Mouse (Mus musculus) hindbrain, embryonic 13.5 days (tissue): ENCODE results near the gene Mycl. TPM values are rescaled to one million over a fixed set of nuclear protein-coding genes. Genes with fewer than 3 reads are reported as not detected.

ENCODE experiments used
- ATAC-seq: fragments of 200-750 bp; cut with Nextera tagmentation; 2 replicates; pipeline ENCODE4 v1.8.0; 2017; ENCODE audit warnings: moderate TSS enrichment; ENCODE audit not compliant: low FRiP score
- H3K27ac ChIP-seq: fragments of 300-500 bp; sonication (generic); 2 replicates; pipeline ENCODE4 v1.5.1; 2015; ENCODE audit warnings: inconsistent platforms, mild to moderate bottlenecking, moderate library complexity
- H3K27me3 ChIP-seq: fragments of 300-500 bp; sonication (generic); 2 replicates; pipeline ENCODE4 v1.6.1; 2015; ENCODE audit warnings: mild to moderate bottlenecking, inconsistent platforms
- H3K36me3 ChIP-seq: fragments of 300-500 bp; sonication (generic); 2 replicates; pipeline ENCODE4 v1.6.1; 2015; ENCODE audit warnings: mild to moderate bottlenecking, inconsistent platforms
- H3K4me1 ChIP-seq: fragments of 300-500 bp; sonication (generic); replicated peaks from 2 replicates; pipeline ENCODE4 v1.6.1; 2015; ENCODE audit warnings: inconsistent platforms
- H3K4me2 ChIP-seq: fragments of 300-500 bp; sonication (generic); 2 replicates; pipeline ENCODE4 v1.6.1; 2015; ENCODE audit warnings: inconsistent platforms, mild to moderate bottlenecking, moderate library complexity
- H3K4me3 ChIP-seq: fragments of 300-500 bp; sonication (generic); 2 replicates; pipeline ENCODE4 v1.5.1; 2015; ENCODE audit warnings: mild to moderate bottlenecking, inconsistent platforms
- H3K9ac ChIP-seq: fragments of 300-500 bp; sonication (generic); 2 replicates; pipeline ENCODE4 v1.6.1; 2015; ENCODE audit warnings: mild to moderate bottlenecking, inconsistent platforms
- H3K9me3 ChIP-seq: fragments of 300-500 bp; sonication (generic); 2 replicates; pipeline ENCODE4 v1.6.1; 2016; ENCODE audit warnings: inconsistent platforms
- WGBS: fragments of 180-500 bp; shearing (Covaris S2); methylation state at CpG from one replicate; pipeline ENCODE4 v1.1.7; 2015; 5-methylcytosine and 5-hydroxymethylcytosine counted together
- polyA plus RNA-seq: library from polyadenylated mRNA; unstranded; fragments of >200 nt; fragmentation: Nextera tagmentation; extraction: Ambion mirVana; gene quantifications from 2 replicates; pipeline ENCODE4 v1.2.1, GENCODE M21; 2015

Mycl gene
- polyA plus RNA-seq, 1 experiment from 2014 or later = 75.9 TPM

- Histone ChIP-seq H3K36me3 (no peaks in the 10 kb centered on the region; the same call in 1 of the 2 replicates), H3K27me3 (peaks cover 11% of the 10 kb centered on the region), H3K27ac (no peak overlapping the region), H3K4me3 (peak overlapping the region; percentile 67), H3K4me2 (peak overlapping the region; percentile 100), H3K4me1 (peaks cover 49% of the 10 kb centered on the region), H3K9ac (peak overlapping the region; percentile 80; the same call in 1 of the 2 replicates), H3K9me3 (no peaks in the 10 kb centered on the region)
- 10% methylated on average over 6 of the region's 6 CpGs for WGBS
- no peak for ATAC-seq
Observed at GRCm38 (mm10) chr4:122961589-122961988, 33.9 kb upstream of the Mycl start.

GRCm38 (mm10) chr4:122962751-122963150, 32.7 kb upstream of the Mycl start:
- WGBS = 24% methylated on average over 8 of the region's 8 CpGs
- no peak overlapping the region for H3K4me3 ChIP-seq
- peak overlapping the region; percentile 13; the same call in 1 of the 2 replicates for H3K27ac ChIP-seq
- peaks cover 11% of the 10 kb centered on the region for H3K27me3 ChIP-seq
- ATAC-seq = no peak
- no peaks in the 10 kb centered on the region for H3K9me3 ChIP-seq
- H3K9ac ChIP-seq = no peak overlapping the region
- H3K36me3 ChIP-seq = no peaks in the 10 kb centered on the region
- H3K4me1 ChIP-seq = peaks cover 49% of the 10 kb centered on the region
- H3K4me2 ChIP-seq = no peak overlapping the region

- WGBS = 79% methylated on average over 4 of the region's 4 CpGs
- no peak for ATAC-seq
- no peaks in the 10 kb centered on the region for H3K9me3 ChIP-seq
- H3K27ac ChIP-seq = no peak overlapping the region
- no peak overlapping the region for H3K4me3 ChIP-seq
- H3K4me2 ChIP-seq = no peak overlapping the region
- H3K27me3 ChIP-seq = no peaks in the 10 kb centered on the region
- H3K9ac ChIP-seq = no peak overlapping the region
- no peaks in the 10 kb centered on the region for H3K36me3 ChIP-seq
- H3K4me1 ChIP-seq = peaks cover 2% of the 10 kb centered on the region; the same call in 1 of the 2 replicates
Observed at GRCm38 (mm10) chr4:122968106-122968505, 27.3 kb upstream of the Mycl start.

- Histone ChIP-seq H3K9ac (no peak overlapping the region), H3K27me3 (no peaks in the 10 kb centered on the region), H3K36me3 (no peaks in the 10 kb centered on the region), H3K4me3 (no peak overlapping the region), H3K27ac (no peak overlapping the region), H3K9me3 (no peaks in the 10 kb centered on the region), H3K4me2 (no peak overlapping the region), H3K4me1 (no peaks in the 10 kb centered on the region)
- no peak for ATAC-seq
- WGBS = 94% methylated on average over 4 of the region's 4 CpGs
Observed at GRCm38 (mm10) chr4:122971191-122971590, 24.3 kb upstream of the Mycl start.

- WGBS = 79% methylated on average over 4 of the region's 4 CpGs
- Histone ChIP-seq H3K4me3 (no peak overlapping the region), H3K27ac (no peak overlapping the region), H3K4me1 (no peaks in the 10 kb centered on the region), H3K9me3 (no peaks in the 10 kb centered on the region), H3K27me3 (no peaks in the 10 kb centered on the region), H3K4me2 (no peak overlapping the region), H3K9ac (no peak overlapping the region), H3K36me3 (no peaks in the 10 kb centered on the region)
- no peak for ATAC-seq
Observed at GRCm38 (mm10) chr4:122971646-122972045, 23.8 kb upstream of the Mycl start.

GRCm38 (mm10) chr4:122972056-122972455, 23.4 kb upstream of the Mycl start:
- no peaks in the 10 kb centered on the region for H3K36me3 ChIP-seq
- no peaks in the 10 kb centered on the region for H3K27me3 ChIP-seq
- no peaks in the 10 kb centered on the region for H3K9me3 ChIP-seq
- no peaks in the 10 kb centered on the region for H3K4me1 ChIP-seq
- no peak overlapping the region for H3K9ac ChIP-seq
- H3K4me2 ChIP-seq = no peak overlapping the region
- no peak overlapping the region for H3K4me3 ChIP-seq
- no peak overlapping the region for H3K27ac ChIP-seq
- 80% methylated on average over 8 of the region's 8 CpGs for WGBS
- no peak for ATAC-seq

GRCm38 (mm10) chr4:122974976-122975520, 20.4 kb upstream of the Mycl start:
- no peaks in the 10 kb centered on the region for H3K27me3 ChIP-seq
- no peak for ATAC-seq
- no peaks in the 10 kb centered on the region for H3K9me3 ChIP-seq
- no peaks in the 10 kb centered on the region for H3K36me3 ChIP-seq
- 89% methylated on average over 5 of the region's 5 CpGs for WGBS
- H3K4me2 ChIP-seq = no peak overlapping the region
- no peak overlapping the region for H3K9ac ChIP-seq
- H3K4me3 ChIP-seq = no peak overlapping the region
- H3K4me1 ChIP-seq = no peaks in the 10 kb centered on the region
- no peak overlapping the region for H3K27ac ChIP-seq

- ATAC-seq = no peak
- Histone ChIP-seq H3K36me3 (no peaks in the 10 kb centered on the region), H3K27me3 (peaks cover 1% of the 10 kb centered on the region), H3K4me2 (no peak overlapping the region), H3K4me1 (no peaks in the 10 kb centered on the region), H3K9me3 (no peaks in the 10 kb centered on the region), H3K4me3 (no peak overlapping the region), H3K27ac (no peak overlapping the region), H3K9ac (no peak overlapping the region)
- 84% methylated on average over 4 of the region's 4 CpGs for WGBS
Observed at GRCm38 (mm10) chr4:122976885-122977284, 18.6 kb upstream of the Mycl start.

GRCm38 (mm10) chr4:122978850-122979249, 16.6 kb upstream of the Mycl start:
- H3K4me2 ChIP-seq = no peak overlapping the region
- no peak for ATAC-seq
- peaks cover 8% of the 10 kb centered on the region; the same call in 1 of the 2 replicates for H3K4me1 ChIP-seq
- peaks cover 13% of the 10 kb centered on the region for H3K27me3 ChIP-seq
- H3K36me3 ChIP-seq = no peaks in the 10 kb centered on the region
- no peak overlapping the region for H3K9ac ChIP-seq
- no peak overlapping the region for H3K4me3 ChIP-seq
- no peaks in the 10 kb centered on the region for H3K9me3 ChIP-seq
- no peak overlapping the region for H3K27ac ChIP-seq
- WGBS = 93% methylated on average over 2 of the region's 2 CpGs

GRCm38 (mm10) chr4:122979826-122980225, 15.6 kb upstream of the Mycl start:
- H3K27ac ChIP-seq = no peak overlapping the region
- peaks cover 8% of the 10 kb centered on the region; the same call in 1 of the 2 replicates for H3K4me1 ChIP-seq
- ATAC-seq = no peak
- no peaks in the 10 kb centered on the region for H3K9me3 ChIP-seq
- H3K36me3 ChIP-seq = no peaks in the 10 kb centered on the region
- H3K4me3 ChIP-seq = no peak overlapping the region
- peaks cover 19% of the 10 kb centered on the region for H3K27me3 ChIP-seq
- 79% methylated on average over 3 of the region's 3 CpGs for WGBS
- H3K4me2 ChIP-seq = no peak overlapping the region
- no peak overlapping the region for H3K9ac ChIP-seq

- H3K4me3 ChIP-seq = no peak overlapping the region
- H3K9ac ChIP-seq = no peak overlapping the region
- no peaks in the 10 kb centered on the region for H3K9me3 ChIP-seq
- H3K4me1 ChIP-seq = peaks cover 8% of the 10 kb centered on the region; the same call in 1 of the 2 replicates
- H3K27me3 ChIP-seq = peaks cover 19% of the 10 kb centered on the region
- no peak overlapping the region for H3K4me2 ChIP-seq
- WGBS = 85% methylated on average over 2 of the region's 2 CpGs
- no peak for ATAC-seq
- H3K36me3 ChIP-seq = no peaks in the 10 kb centered on the region
- H3K27ac ChIP-seq = no peak overlapping the region
Observed at GRCm38 (mm10) chr4:122980684-122981083, 14.8 kb upstream of the Mycl start.

GRCm38 (mm10) chr4:122981238-122981637, 14.2 kb upstream of the Mycl start:
- no peak overlapping the region for H3K4me2 ChIP-seq
- H3K4me3 ChIP-seq = no peak overlapping the region
- no peak for ATAC-seq
- peaks cover 8% of the 10 kb centered on the region; the same call in 1 of the 2 replicates for H3K4me1 ChIP-seq
- H3K27me3 ChIP-seq = peaks cover 19% of the 10 kb centered on the region
- H3K27ac ChIP-seq = no peak overlapping the region
- no peaks in the 10 kb centered on the region for H3K9me3 ChIP-seq
- no peak overlapping the region for H3K9ac ChIP-seq
- H3K36me3 ChIP-seq = no peaks in the 10 kb centered on the region
- WGBS = 88% methylated on average over 7 of the region's 7 CpGs

- Histone ChIP-seq H3K9ac (no peak overlapping the region), H3K27ac (no peak overlapping the region), H3K36me3 (no peaks in the 10 kb centered on the region), H3K4me2 (no peak overlapping the region), H3K9me3 (no peaks in the 10 kb centered on the region), H3K27me3 (peaks cover 19% of the 10 kb centered on the region), H3K4me1 (peaks cover 8% of the 10 kb centered on the region; the same call in 1 of the 2 replicates), H3K4me3 (no peak overlapping the region)
- 34% methylated on average over 3 of the region's 3 CpGs for WGBS
- ATAC-seq = no peak
Observed at GRCm38 (mm10) chr4:122981930-122982329, 13.5 kb upstream of the Mycl start.
